In genomic region chr17:63850016-63850415, GRCm38 (mm10) we compare ENCODE assay signal across 8 mouse cellular contexts. TPM values are rescaled to one million over a fixed set of nuclear protein-coding genes. Genes with fewer than 3 reads are reported as not detected.
DNase-seq lines count a peak whose midpoint lies in the region; ATAC-seq and TF ChIP-seq lines count a peak whose summit lies in the region.

No protein-coding gene starts in this region.

- ATAC-seq in heart, postnatal 0 days (ENCODE audit: insufficient read depth, low read depth), result no peak
- peak; percentile 57 for ATAC-seq in activated CD4-positive, CD25-positive, alpha-beta regulatory T cell, adult 4 months
- ATAC-seq in hindbrain, postnatal 0 days, result peak; percentile 15; the same call in 1 of the 2 replicates
- ATAC-seq in midbrain, embryonic 15.5 days (replicated peaks), result peak; percentile 37

- TF ChIP-seq CTCF in heart, postnatal 0 days (IDR thresholded peaks at IDR 0.05; ENCODE audit: low read depth), result no peak
- TF ChIP-seq CTCF in hindbrain, postnatal 0 days (IDR thresholded peaks at IDR 0.05; ENCODE audit: low read depth), result no peak

- peak overlapping the region; percentile 70; the same call in 1 of the 2 replicates for H3K4me2 ChIP-seq in heart, postnatal 0 days (ENCODE audit: low read depth, low read length)
- peak overlapping the region; percentile 77 for H3K4me2 ChIP-seq in hindbrain, postnatal 0 days (ENCODE audit: low read depth, low read length)
- H3K4me2 ChIP-seq in midbrain, embryonic 15.5 days, result peak overlapping the region; percentile 56; the same call in 1 of the 2 replicates

- H3K36me3 ChIP-seq in heart, postnatal 0 days (replicated peaks; ENCODE audit: control insufficient read depth, insufficient read depth, low read length), result no peaks in the 10 kb centered on the region
- H3K36me3 ChIP-seq in hindbrain, postnatal 0 days (ENCODE audit: insufficient read depth, low read length), result no peaks in the 10 kb centered on the region
- H3K36me3 ChIP-seq in midbrain, embryonic 15.5 days (replicated peaks), result no peaks in the 10 kb centered on the region

- WGBS in heart, postnatal 0 days, result 88% methylated on average over 9 of the region's 9 CpGs
- 88% methylated on average over 9 of the region's 9 CpGs for WGBS in hindbrain, postnatal 0 days
- WGBS in midbrain, embryonic 15.5 days, result 91% methylated on average over 9 of the region's 9 CpGs

- no peak overlapping the region for H3K27ac ChIP-seq in heart, postnatal 0 days (ENCODE audit: low read depth)
- H3K27ac ChIP-seq in hindbrain, postnatal 0 days, result no peak overlapping the region; the same call in 1 of the 2 replicates
- no peak overlapping the region for H3K27ac ChIP-seq in midbrain, embryonic 15.5 days

- no peaks in the 10 kb centered on the region; the same call in 1 of the 2 replicates for H3K4me1 ChIP-seq in heart, postnatal 0 days (ENCODE audit: control insufficient read depth, insufficient read depth)
- no peaks in the 10 kb centered on the region for H3K4me1 ChIP-seq in hindbrain, postnatal 0 days (ENCODE audit: insufficient read depth, low read length)
- peaks cover 6% of the 10 kb centered on the region for H3K4me1 ChIP-seq in midbrain, embryonic 15.5 days

- H3K9ac ChIP-seq in heart, postnatal 0 days (replicated peaks; ENCODE audit: low read depth, low read length), result no peak overlapping the region
- H3K9ac ChIP-seq in hindbrain, postnatal 0 days (replicated peaks; ENCODE audit: low read length), result no peak overlapping the region; the same call in 1 of the 2 replicates
- no peak overlapping the region for H3K9ac ChIP-seq in midbrain, embryonic 15.5 days

- no peak for DNase-seq in heart, postnatal 0 days (ENCODE audit: low spot score)
- no peak for DNase-seq in heart, postnatal 10 days
- no peak for DNase-seq in hindbrain, postnatal 0 days (ENCODE audit: low spot score)
- no peak for DNase-seq in layer of hippocampus, postnatal 36 days
- no peak for DNase-seq in MN1 (ENCODE audit: low spot score)
- no peak for DNase-seq in kidney, postnatal 4 days

- H3K4me3 ChIP-seq in heart, postnatal 0 days (ENCODE audit: low read depth, low read length), result peak overlapping the region; percentile 73; the same call in 1 of the 2 replicates
- H3K4me3 ChIP-seq in hindbrain, postnatal 0 days (ENCODE audit: low read length), result no peak overlapping the region
- H3K4me3 ChIP-seq in midbrain, embryonic 15.5 days, result peak overlapping the region; percentile 60; the same call in 1 of the 2 replicates

- no peaks in the 10 kb centered on the region for H3K9me3 ChIP-seq in heart, postnatal 0 days (replicated peaks; ENCODE audit: control insufficient read depth, low read length)
- no peaks in the 10 kb centered on the region for H3K9me3 ChIP-seq in hindbrain, postnatal 0 days (ENCODE audit: low read length)
- no peaks in the 10 kb centered on the region for H3K9me3 ChIP-seq in midbrain, embryonic 15.5 days

- TF ChIP-seq EP300 in heart, postnatal 0 days (IDR thresholded peaks at IDR 0.05; ENCODE audit: low read depth), result no peak

- H3K27me3 ChIP-seq in heart, postnatal 0 days (ENCODE audit: control insufficient read depth, insufficient read depth, low read length), result no peaks in the 10 kb centered on the region
- no peaks in the 10 kb centered on the region for H3K27me3 ChIP-seq in hindbrain, postnatal 0 days (ENCODE audit: insufficient read depth, low read length)
- H3K27me3 ChIP-seq in midbrain, embryonic 15.5 days (replicated peaks), result no peaks in the 10 kb centered on the region

- intact Hi-C loops in heart, postnatal 10 days (cut with DNase I), result no loop called here

RNA-seq across cellular contexts. Expression of gene Fer, which starts 12.8 kb away (rescaled TPM):
- total RNA-seq in heart, postnatal 0 days (2014; rRNA removed; ENCODE audit: low replicate concordance), result 12.4 and 15.1 TPM in 2 replicates
- polyA plus RNA-seq in heart, postnatal 0 days (2015; fragmentation: Nextera tagmentation; extraction: Ambion mirVana), result 16.2 and 16.5 TPM in 2 replicates
- 10 to 100 TPM; 23.4 to 25.3 TPM for total RNA-seq in heart, postnatal 10 days (2021)
- under 1 TPM; 0.82 to 0.87 TPM for polyA plus RNA-seq in activated CD4-positive, CD25-positive, alpha-beta regulatory T cell, adult 4 months (2017; shearing (Covaris generic))
- total RNA-seq in hindbrain, postnatal 0 days (2014; rRNA removed), result 14.3 and 20.8 TPM in 2 replicates
- polyA plus RNA-seq in hindbrain, postnatal 0 days (2015; fragmentation: Nextera tagmentation; extraction: Ambion mirVana), result 24.8 and 25.1 TPM in 2 replicates
- 34.6 and 38.3 TPM in 2 replicates for polyA plus RNA-seq in midbrain, embryonic 15.5 days (2015; fragmentation: Nextera tagmentation; extraction: Ambion mirVana)
- total RNA-seq in layer of hippocampus, postnatal 36 days (2021), result 10 to 100 TPM; 32.4 to 34.9 TPM

RNA-seq across cellular contexts. Expression of gene A930002H24Rik, which starts 13.6 kb away (rescaled TPM):
- 13.4 and 21.1 TPM in 2 replicates for total RNA-seq in heart, postnatal 0 days (2014; rRNA removed; ENCODE audit: low replicate concordance)
- 2.9 and 3.1 TPM in 2 replicates for polyA plus RNA-seq in heart, postnatal 0 days (2015; fragmentation: Nextera tagmentation; extraction: Ambion mirVana)
- 1 to 10 TPM; 1.2 to 1.4 TPM for total RNA-seq in heart, postnatal 10 days (2021)
- polyA plus RNA-seq in activated CD4-positive, CD25-positive, alpha-beta regulatory T cell, adult 4 months (2017; shearing (Covaris generic)), result not detected
- 8.4 TPM in 1 of 2 replicates, not detected in the other for total RNA-seq in hindbrain, postnatal 0 days (2014; rRNA removed)
- 2.8 and 3.8 TPM in 2 replicates for polyA plus RNA-seq in hindbrain, postnatal 0 days (2015; fragmentation: Nextera tagmentation; extraction: Ambion mirVana)
- 1.7 and 2.5 TPM in 2 replicates for polyA plus RNA-seq in midbrain, embryonic 15.5 days (2015; fragmentation: Nextera tagmentation; extraction: Ambion mirVana)
- total RNA-seq in layer of hippocampus, postnatal 36 days (2021), result not detected
